25 mouse cellular contexts compared by ENCODE assay signal in genomic region chr6:97265240-97265639, GRCm38 (mm10). TPM values are rescaled to one million over a fixed set of nuclear protein-coding genes. Genes with fewer than 3 reads are reported as not detected.
DNase-seq lines count a peak whose midpoint lies in the region; ATAC-seq and TF ChIP-seq lines count a peak whose summit lies in the region.
"Had no signal": no experiment of that assay in that cellular context is flagged by ENCODE, and none has a peak within 500 bp of the region (broad histone marks: within the 10 kb centered on the region; RNA-seq: fewer than 3 reads in every experiment).

No protein-coding gene starts in this region.

- TF ChIP-seq EP300 in heart, adult 2 months (IDR thresholded peaks at IDR 0.05; ENCODE audit: insufficient read depth, low read depth, low read length) = peak; percentile 89
- no peak for TF ChIP-seq EP300 in heart, postnatal 0 days (IDR thresholded peaks at IDR 0.05; ENCODE audit: low read depth)

- WGBS in kidney, embryonic 15.5 days = 47% methylated on average over 8 of the region's 8 CpGs
- 57% methylated on average over 8 of the region's 8 CpGs for WGBS in heart, adult 2 months
- WGBS in heart, embryonic 10.5 days = 51% methylated on average over 8 of the region's 8 CpGs
- WGBS in heart, postnatal 0 days = 29% methylated on average over 8 of the region's 8 CpGs
- 79% methylated on average over 8 of the region's 8 CpGs for WGBS in forebrain, embryonic 14.5 days

- no peaks in the 10 kb centered on the region for H3K4me1 ChIP-seq in kidney, embryonic 15.5 days
- H3K4me1 ChIP-seq in heart, adult 2 months (ENCODE audit: control insufficient read depth, insufficient read depth, low read length) = peaks cover 3% of the 10 kb centered on the region; the same call in 1 of the 2 replicates
- no peaks in the 10 kb centered on the region; the same call in 1 of the 2 replicates for H3K4me1 ChIP-seq in heart, embryonic 10.5 days
- peaks cover 17% of the 10 kb centered on the region; the same call in 1 of the 2 replicates for H3K4me1 ChIP-seq in heart, postnatal 0 days (ENCODE audit: control insufficient read depth, insufficient read depth)
- H3K4me1 ChIP-seq in forebrain, embryonic 14.5 days (ENCODE audit: control insufficient read depth, insufficient read depth, low read length) = 0 out of 2 replicates have a peak, but pooled peaks cover 4% of the 10 kb centered on the region
- H3K4me1 ChIP-seq: hindbrain, embryonic 12.5 days; limb, embryonic 10.5 days; liver, embryonic 13.5 days; lung, embryonic 15.5 days; midbrain, embryonic 13.5 days; neural tube, embryonic 13.5 days had no signal

- peak; percentile 18 to 20 for DNase-seq in kidney, adult 8-10 months
- DNase-seq in heart, adult 2 months = peak in 1 of 2 experiments; percentile 69
- DNase-seq in heart, embryonic 10.5 days (ENCODE audit: low spot score) = peak; percentile 79
- DNase-seq in heart, postnatal 0 days (ENCODE audit: low spot score) = peak; percentile 76
- DNase-seq in spleen, postnatal 14 days (ENCODE audit: low spot score in 2 of 2) = no peak
- no peak for DNase-seq in forebrain, embryonic 14.5 days (ENCODE audit: low spot score)
- DNase-seq: adrenal gland, adult 2 months; cerebellum, adult 2 months; cerebellum, postnatal 36 days; gastrocnemius, postnatal 36 days; kidney, postnatal 14 days; liver, embryonic 13.5 days; right cerebral cortex, adult 18-20 months; thymus, postnatal 36 days had no signal

- peak; percentile 64 for TF ChIP-seq POLR2A in heart, adult 2 months (IDR thresholded peaks at IDR 0.05; ENCODE audit: insufficient read depth, low read depth, low read length)

- no peak overlapping the region for H3K4me3 ChIP-seq in kidney, embryonic 15.5 days (replicated peaks)
- no peak overlapping the region for H3K4me3 ChIP-seq in heart, adult 2 months
- 0 out of 2 replicates have a peak overlapping the region, but pooled peaks have one; percentile 15 for H3K4me3 ChIP-seq in heart, embryonic 10.5 days
- H3K4me3 ChIP-seq in heart, postnatal 0 days (ENCODE audit: low read depth, low read length) = no peak overlapping the region
- H3K4me3 ChIP-seq in forebrain, embryonic 14.5 days (ENCODE audit: low read depth, low read length) = no peak overlapping the region
- H3K4me3 ChIP-seq: forebrain, embryonic 10.5 days; hindbrain, embryonic 12.5 days; limb, embryonic 10.5 days; liver, embryonic 13.5 days; lung, embryonic 15.5 days; midbrain, embryonic 13.5 days; neural tube, embryonic 13.5 days had no signal

- H3K9ac ChIP-seq in kidney, embryonic 15.5 days = no peak overlapping the region
- peak overlapping the region; percentile 60; the same call in 1 of the 2 replicates for H3K9ac ChIP-seq in heart, adult 2 months (ENCODE audit: low read depth, low read length)
- no peak overlapping the region for H3K9ac ChIP-seq in heart, postnatal 0 days (replicated peaks; ENCODE audit: low read depth, low read length)
- no peak overlapping the region for H3K9ac ChIP-seq in forebrain, embryonic 14.5 days (ENCODE audit: low read length)
- H3K9ac ChIP-seq: hindbrain, embryonic 12.5 days; liver, embryonic 13.5 days; lung, embryonic 15.5 days; midbrain, embryonic 13.5 days; neural tube, embryonic 13.5 days had no signal

- H3K36me3 ChIP-seq in kidney, embryonic 15.5 days = no peaks in the 10 kb centered on the region
- no peaks in the 10 kb centered on the region; the same call in 1 of the 2 replicates for H3K36me3 ChIP-seq in heart, adult 2 months (ENCODE audit: control insufficient read depth, insufficient read depth, low read length)
- no peaks in the 10 kb centered on the region for H3K36me3 ChIP-seq in heart, embryonic 10.5 days
- H3K36me3 ChIP-seq in heart, postnatal 0 days (replicated peaks; ENCODE audit: control insufficient read depth, insufficient read depth, low read length) = no peaks in the 10 kb centered on the region
- H3K36me3 ChIP-seq in forebrain, embryonic 14.5 days (ENCODE audit: control insufficient read depth, insufficient read depth, low read length) = no peaks in the 10 kb centered on the region
- H3K36me3 ChIP-seq: forebrain, embryonic 10.5 days; hindbrain, embryonic 12.5 days; limb, embryonic 10.5 days; liver, embryonic 13.5 days; lung, embryonic 15.5 days; midbrain, embryonic 13.5 days; neural tube, embryonic 13.5 days had no signal

- H3K79me2 ChIP-seq in heart, adult 2 months (replicated peaks; ENCODE audit: control insufficient read depth, insufficient read depth, low read length) = no peaks in the 10 kb centered on the region

- H3K27me3 ChIP-seq in kidney, embryonic 15.5 days = no peaks in the 10 kb centered on the region
- no peaks in the 10 kb centered on the region for H3K27me3 ChIP-seq in heart, adult 2 months (ENCODE audit: control insufficient read depth, insufficient read depth, low read length)
- no peaks in the 10 kb centered on the region for H3K27me3 ChIP-seq in heart, embryonic 10.5 days (ENCODE audit: insufficient read depth, poor library complexity, severe bottlenecking)
- H3K27me3 ChIP-seq in heart, postnatal 0 days (ENCODE audit: control insufficient read depth, insufficient read depth, low read length) = no peaks in the 10 kb centered on the region
- H3K27me3 ChIP-seq in forebrain, embryonic 14.5 days (replicated peaks; ENCODE audit: control insufficient read depth, insufficient read depth, low read length) = no peaks in the 10 kb centered on the region
- H3K27me3 ChIP-seq: hindbrain, embryonic 12.5 days; liver, embryonic 13.5 days; lung, embryonic 15.5 days; midbrain, embryonic 13.5 days; neural tube, embryonic 13.5 days had no signal

- H3K9me3 ChIP-seq in kidney, embryonic 15.5 days (replicated peaks) = no peaks in the 10 kb centered on the region
- no peaks in the 10 kb centered on the region for H3K9me3 ChIP-seq in heart, embryonic 10.5 days
- no peaks in the 10 kb centered on the region for H3K9me3 ChIP-seq in heart, postnatal 0 days (replicated peaks; ENCODE audit: control insufficient read depth, low read length)
- no peaks in the 10 kb centered on the region for H3K9me3 ChIP-seq in forebrain, embryonic 14.5 days (replicated peaks; ENCODE audit: control insufficient read depth, low read length)
- H3K9me3 ChIP-seq: forebrain, embryonic 10.5 days; hindbrain, embryonic 12.5 days; limb, embryonic 10.5 days; liver, embryonic 13.5 days; lung, embryonic 15.5 days; midbrain, embryonic 13.5 days; neural tube, embryonic 13.5 days had no signal

- no peak overlapping the region for H3K27ac ChIP-seq in kidney, embryonic 15.5 days
- peak overlapping the region; percentile 87 for H3K27ac ChIP-seq in heart, adult 2 months
- H3K27ac ChIP-seq in heart, embryonic 10.5 days = peak overlapping the region; percentile 78
- H3K27ac ChIP-seq in heart, postnatal 0 days (ENCODE audit: low read depth) = peak overlapping the region; percentile 92
- H3K27ac ChIP-seq in forebrain, embryonic 14.5 days (ENCODE audit: low read depth, low read length) = no peak overlapping the region
- H3K27ac ChIP-seq: forebrain, embryonic 10.5 days; hindbrain, embryonic 12.5 days; limb, embryonic 10.5 days; liver, embryonic 13.5 days; lung, embryonic 15.5 days; macrophage; midbrain, embryonic 13.5 days; neural tube, embryonic 13.5 days had no signal

- no peak for TF ChIP-seq CTCF in heart, adult 2 months (IDR thresholded peaks at IDR 0.05)
- TF ChIP-seq CTCF in heart, postnatal 0 days (IDR thresholded peaks at IDR 0.05; ENCODE audit: low read depth) = no peak

- intact Hi-C loops in heart, adult 2 months (cut with DNase I) = no loop called here

- H3K4me2 ChIP-seq in kidney, embryonic 15.5 days = no peak overlapping the region
- peak overlapping the region; percentile 21 for H3K4me2 ChIP-seq in heart, postnatal 0 days (ENCODE audit: low read depth, low read length)
- H3K4me2 ChIP-seq in forebrain, embryonic 14.5 days (ENCODE audit: low read length) = no peak overlapping the region
- H3K4me2 ChIP-seq: hindbrain, embryonic 12.5 days; liver, embryonic 13.5 days; lung, embryonic 15.5 days; midbrain, embryonic 13.5 days; neural tube, embryonic 13.5 days had no signal

- ATAC-seq in kidney, embryonic 15.5 days (replicated peaks; ENCODE audit: low FRiP score) = no peak
- peak; percentile 92 for ATAC-seq in heart, postnatal 0 days (ENCODE audit: insufficient read depth, low read depth)
- no peak for ATAC-seq in megakaryocyte, adult 5-6 weeks (ENCODE audit: poor library complexity, severe bottlenecking)
- ATAC-seq in forebrain, embryonic 14.5 days = no peak
- ATAC-seq: midbrain, embryonic 13.5 days had no signal

RNA-seq across cellular contexts. Expression of gene Lmod3, which starts 12.7 kb away (rescaled TPM):
- polyA plus RNA-seq in kidney, embryonic 15.5 days (2015; fragmentation: Nextera tagmentation; extraction: Ambion mirVana) = 0.79 and 1.3 TPM in 2 replicates
- total RNA-seq in heart, adult 2 months (2021) = 10 to 100 TPM; 50.1 to 63.0 TPM
- 26.3 and 40.0 TPM in 2 replicates for polyA plus RNA-seq in heart, adult 2 months (2012; rRNA removed)
- polyA plus RNA-seq in heart, embryonic 10.5 days (2016; fragmentation: Nextera tagmentation; extraction: Ambion mirVana) = 10.5 and 17.5 TPM in 2 replicates
- 6.4 and 8.9 TPM in 2 replicates for total RNA-seq in heart, postnatal 0 days (2014; rRNA removed; ENCODE audit: low replicate concordance)
- 34.5 and 39.1 TPM in 2 replicates for polyA plus RNA-seq in heart, postnatal 0 days (2015; fragmentation: Nextera tagmentation; extraction: Ambion mirVana)
- total RNA-seq in megakaryocyte, adult 5-6 weeks (2015) = not detected in 2 replicates
- total RNA-seq in megakaryocyte, adult 5-6 weeks (2017) = not detected in 2 replicates
- not detected in 2 replicates for polyA plus RNA-seq in forebrain, embryonic 14.5 days (2014; fragmentation: Nextera tagmentation; extraction: Ambion mirVana)
- total RNA-seq: adrenal gland, adult 2 months; left cerebral cortex, adult 18-20 months had no signal
- polyA plus RNA-seq: adrenal gland, adult 2 months; forebrain, embryonic 10.5 days; macrophage; stomach, embryonic 14.5 days had no signal

RNA-seq across cellular contexts. Expression of gene Arl6ip5, which starts 54.8 kb away (rescaled TPM):
- 69.1 and 76.4 TPM in 2 replicates for polyA plus RNA-seq in kidney, embryonic 15.5 days (2015; fragmentation: Nextera tagmentation; extraction: Ambion mirVana)
- 100 to 1,000 TPM; 122 to 138 TPM for total RNA-seq in heart, adult 2 months (2021)
- 97.8 and 147 TPM in 2 replicates for polyA plus RNA-seq in heart, adult 2 months (2012; rRNA removed)
- 54.5 and 87.5 TPM in 2 replicates for polyA plus RNA-seq in heart, embryonic 10.5 days (2016; fragmentation: Nextera tagmentation; extraction: Ambion mirVana)
- total RNA-seq in heart, postnatal 0 days (2014; rRNA removed; ENCODE audit: low replicate concordance) = 70.3 and 103 TPM in 2 replicates
- polyA plus RNA-seq in heart, postnatal 0 days (2015; fragmentation: Nextera tagmentation; extraction: Ambion mirVana) = 83.7 and 91.1 TPM in 2 replicates
- 90.2 and 109 TPM in 2 replicates for total RNA-seq in megakaryocyte, adult 5-6 weeks (2015)
- total RNA-seq in megakaryocyte, adult 5-6 weeks (2017) = 98.0 and 125 TPM in 2 replicates
- polyA plus RNA-seq in forebrain, embryonic 14.5 days (2014; fragmentation: Nextera tagmentation; extraction: Ambion mirVana) = 72.5 and 79.2 TPM in 2 replicates

RNA-seq across cellular contexts. Expression of gene Uba3, which starts 59.8 kb away (rescaled TPM):
- polyA plus RNA-seq in kidney, embryonic 15.5 days (2015; fragmentation: Nextera tagmentation; extraction: Ambion mirVana) = 74.1 and 82.6 TPM in 2 replicates
- 10 to 100 TPM; 55.2 to 59.3 TPM for total RNA-seq in heart, adult 2 months (2021)
- polyA plus RNA-seq in heart, adult 2 months (2012; rRNA removed) = 20.0 and 46.9 TPM in 2 replicates
- 88.8 and 90.6 TPM in 2 replicates for polyA plus RNA-seq in heart, embryonic 10.5 days (2016; fragmentation: Nextera tagmentation; extraction: Ambion mirVana)
- 71.6 and 79.7 TPM in 2 replicates for total RNA-seq in heart, postnatal 0 days (2014; rRNA removed; ENCODE audit: low replicate concordance)
- 54.4 and 58.3 TPM in 2 replicates for polyA plus RNA-seq in heart, postnatal 0 days (2015; fragmentation: Nextera tagmentation; extraction: Ambion mirVana)
- 52.0 and 52.9 TPM in 2 replicates for total RNA-seq in megakaryocyte, adult 5-6 weeks (2015)
- total RNA-seq in megakaryocyte, adult 5-6 weeks (2017) = 57.5 and 64.0 TPM in 2 replicates
- 96.4 and 119 TPM in 2 replicates for polyA plus RNA-seq in forebrain, embryonic 14.5 days (2014; fragmentation: Nextera tagmentation; extraction: Ambion mirVana)

Comparison
In these comparisons a context has a peak if more than half of its experiments do, and no peak if none do; other contexts are left out.
1. DNase-seq: peak in kidney, adult 8-10 months (2 of 2), heart, embryonic 10.5 days (single experiment) and heart, postnatal 0 days (single experiment); none in spleen, postnatal 14 days (0 of 2) and forebrain, embryonic 14.5 days (single experiment).
2. H3K27ac ChIP-seq: peak in heart, adult 2 months (single experiment), heart, embryonic 10.5 days (single experiment) and heart, postnatal 0 days (single experiment); none in kidney, embryonic 15.5 days (single experiment) and forebrain, embryonic 14.5 days (single experiment).